Mouse (Mus musculus) C2C12 (cell line): ENCODE measurements at regions not wholly inside any gene's neighbourhood (a gene's known extent, or its start where the extent isn't known, plus 50 kb on each side); places are given as distances from the start of the nearest gene placed in this dataset.

Experiments
- CEBPB ChIP-seq: IDR thresholded peaks from one replicate; pipeline ENCODE4 v1.6.1; 2011; ENCODE audit warnings: low read depth, mild to moderate bottlenecking, control low read depth, moderate library complexity
- CTCF ChIP-seq: IDR thresholded peaks from one replicate; pipeline ENCODE4 v1.5.1; 2011; ENCODE audit not compliant: control insufficient read depth, insufficient read depth, insufficient read length
- FOSL1 ChIP-seq: IDR thresholded peaks from one replicate; pipeline ENCODE4 v1.8.0; 2011; ENCODE audit warnings: mild to moderate bottlenecking, low read length; ENCODE audit not compliant: poor library complexity, insufficient read depth, severe bottlenecking
- MYOD1 ChIP-seq: IDR thresholded peaks from one replicate; pipeline ENCODE4 v1.6.1; 2011; ENCODE audit warnings: low read depth; ENCODE audit not compliant: control insufficient read depth, insufficient read length
- MYOG ChIP-seq: IDR thresholded peaks from one replicate; pipeline ENCODE4 v1.6.1; 2011; ENCODE audit not compliant: control insufficient read depth, insufficient read length; ENCODE audit errors: extremely low read depth
- USF1 ChIP-seq: IDR thresholded peaks from one replicate; pipeline ENCODE4 v1.6.1; 2011; ENCODE audit warnings: low read depth, mild to moderate bottlenecking, control low read depth, moderate library complexity

GRCm38 (mm10) chrX:11745911-11746310 is 414.2 kb downstream of the Bcor start:
- TF ChIP-seq CTCF (no peak), CEBPB (no peak), MYOG (no peak), MYOD1 (no peak), USF1 (no peak), FOSL1 (no peak)
